Mouse (Mus musculus): ENCODE results near the gene Vps37c.

Vps37c gene

DNA sequence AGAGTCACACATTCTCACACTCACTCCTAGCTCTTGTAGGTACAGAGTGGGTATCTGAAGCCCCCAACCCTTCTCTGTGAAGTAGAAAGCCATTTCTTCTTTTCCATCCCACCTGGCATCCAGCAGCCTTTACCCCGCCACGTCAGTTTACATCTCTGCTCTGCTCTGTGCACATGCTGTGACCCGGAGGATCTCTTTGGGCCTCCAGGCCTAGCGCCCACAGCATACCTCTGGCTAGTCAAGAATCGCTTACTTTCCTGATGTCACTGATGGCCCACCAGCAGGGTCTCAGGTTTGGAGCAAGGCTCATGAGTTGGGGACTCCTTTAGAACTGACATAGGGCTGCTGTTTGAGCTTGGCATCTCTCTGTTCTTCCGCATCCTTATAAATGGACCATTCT is 49.5 kb downstream of the Vps37c start:
- in situ Hi-C loops (cut with MboI, MseI): loop anchor here (5.0 kb wide), 1 partner anchor 89 kb away; no protein-coding TSS in a partner anchor

DNA sequence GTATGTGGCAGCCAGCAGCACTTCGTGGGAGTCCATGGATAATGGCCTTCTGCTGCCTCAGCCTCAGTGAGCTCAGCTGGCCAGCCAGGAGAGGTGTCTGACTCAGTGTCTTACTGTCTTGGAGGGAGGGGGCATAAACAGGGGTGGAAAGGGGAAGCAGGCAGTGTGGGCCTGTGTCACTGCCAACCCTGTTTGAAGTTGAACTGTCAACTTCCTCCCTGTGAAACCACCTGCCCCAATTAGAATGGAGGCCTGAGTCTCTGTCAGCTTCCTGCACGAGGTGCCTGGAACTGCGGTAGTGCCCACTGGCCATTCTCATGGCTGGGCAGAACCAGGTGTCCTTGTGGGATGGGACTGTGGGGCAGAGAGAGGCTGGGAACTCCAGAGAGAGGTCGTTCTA is 50.3 kb downstream of the Vps37c start, which contains the start of gene Cd5:
Gene Cd5 (minus strand): TSS at position 192 of the 400 bp plus-strand sequence.
- in situ Hi-C loops (cut with MboI, MseI): loop anchor here (5.0 kb wide), 1 partner anchor 88 kb away; no protein-coding TSS in a partner anchor

DNA sequence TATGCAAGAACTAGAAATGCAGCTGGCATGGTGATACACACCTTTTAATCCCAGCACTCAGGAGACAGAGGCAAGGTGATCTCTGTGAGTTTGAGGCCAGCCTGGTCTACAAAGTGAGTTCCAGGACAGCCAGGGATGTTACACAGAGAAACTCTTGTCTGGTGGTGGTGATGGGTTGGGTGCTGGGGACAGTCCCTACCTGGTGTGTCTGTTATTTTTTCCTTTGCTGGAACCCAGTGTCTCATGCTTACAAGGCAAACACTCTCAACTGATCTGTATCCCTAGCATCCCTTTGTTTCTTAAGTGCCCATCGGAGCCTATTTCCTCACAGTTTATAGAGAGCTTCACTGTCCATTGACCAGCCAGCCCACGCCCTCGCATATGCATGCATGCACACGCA is 51.4 kb downstream of the Vps37c start:
- in situ Hi-C loops (cut with MboI, MseI): loop anchor here (5.0 kb wide), 1 partner anchor 87 kb away; no protein-coding TSS in a partner anchor

DNA sequence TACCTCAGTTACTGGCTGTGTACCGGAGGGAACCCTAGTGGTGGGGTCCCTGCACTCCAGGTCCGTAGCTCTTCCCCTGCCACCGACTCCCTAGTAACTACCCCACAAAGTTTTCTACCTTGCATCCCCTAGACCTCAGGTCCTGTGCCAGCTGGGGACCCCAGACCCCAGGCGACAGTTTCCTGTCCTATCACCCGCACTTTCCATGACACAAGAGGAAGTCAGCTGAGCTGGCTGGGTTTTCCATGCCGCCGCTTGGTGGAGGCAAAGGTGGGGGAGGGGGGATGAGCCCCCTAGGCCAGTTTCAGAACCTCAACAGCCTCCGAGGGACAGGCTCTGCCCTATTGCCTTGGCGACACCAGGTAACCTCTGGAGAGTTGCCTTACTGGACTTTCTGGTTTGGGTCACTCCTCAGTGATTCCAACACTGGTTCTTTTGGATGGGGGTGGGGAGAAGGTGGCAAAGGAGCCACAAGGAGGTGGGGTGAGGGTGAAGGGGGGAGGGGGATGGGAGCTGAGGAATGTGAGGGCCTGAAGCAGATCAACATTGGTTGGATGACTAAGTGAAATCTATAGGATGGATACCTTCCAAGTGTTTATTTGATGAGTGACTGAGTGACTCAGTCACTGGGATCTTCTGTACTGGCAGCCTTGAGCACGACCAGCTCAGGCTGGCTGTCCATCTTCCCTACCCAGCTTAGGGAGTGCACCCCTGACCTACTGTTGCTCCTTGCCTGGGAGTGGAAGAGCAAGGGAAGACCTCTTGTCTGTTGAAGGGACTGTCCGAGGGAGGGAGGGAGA is 52.3 kb downstream of the Vps37c start:
- in situ Hi-C loops (cut with MboI, MseI): no loop called here

DNA sequence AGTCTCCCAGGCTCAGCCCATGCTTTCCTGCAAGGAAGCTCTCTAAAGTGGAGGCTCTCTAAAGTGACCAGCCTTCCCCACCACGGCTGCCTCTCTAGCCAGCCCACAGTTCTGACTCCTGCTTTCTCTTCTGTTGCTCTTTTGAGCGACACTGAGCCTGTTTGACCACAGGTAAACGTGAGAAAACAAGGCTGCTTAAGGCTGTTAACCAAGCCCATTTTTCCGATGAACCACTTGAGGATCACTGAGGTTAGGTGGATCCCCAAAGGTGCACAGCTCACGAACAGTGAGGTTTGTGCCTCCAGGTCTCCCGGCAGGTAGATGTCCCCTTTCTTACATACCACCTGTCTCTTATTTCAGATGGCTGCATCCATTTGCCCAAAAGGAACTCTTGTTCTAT is 53.6 kb downstream of the Vps37c start:
- in situ Hi-C loops (cut with MboI, MseI): no loop called here

DNA sequence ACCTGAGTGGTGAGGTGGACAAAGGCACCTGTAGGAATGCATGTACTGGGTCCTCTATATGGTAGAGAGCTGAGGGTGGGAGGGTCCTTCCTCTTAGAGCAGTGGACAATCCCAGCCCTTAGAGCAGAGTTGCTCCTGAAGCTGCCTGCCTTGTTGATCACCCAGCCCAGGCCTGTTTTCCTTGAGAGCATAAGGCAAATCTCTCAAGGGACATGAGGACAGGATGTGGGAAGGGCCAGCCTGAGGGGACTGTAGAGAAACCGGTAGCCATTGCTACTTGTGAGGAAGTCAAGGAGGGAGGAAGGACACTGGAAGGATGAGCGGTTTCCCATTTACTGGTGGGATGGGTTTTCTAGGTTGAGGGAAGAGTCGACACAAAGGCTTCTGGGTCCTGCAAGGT is 54.0 kb downstream of the Vps37c start:
- in situ Hi-C loops (cut with MboI, MseI): no loop called here

DNA sequence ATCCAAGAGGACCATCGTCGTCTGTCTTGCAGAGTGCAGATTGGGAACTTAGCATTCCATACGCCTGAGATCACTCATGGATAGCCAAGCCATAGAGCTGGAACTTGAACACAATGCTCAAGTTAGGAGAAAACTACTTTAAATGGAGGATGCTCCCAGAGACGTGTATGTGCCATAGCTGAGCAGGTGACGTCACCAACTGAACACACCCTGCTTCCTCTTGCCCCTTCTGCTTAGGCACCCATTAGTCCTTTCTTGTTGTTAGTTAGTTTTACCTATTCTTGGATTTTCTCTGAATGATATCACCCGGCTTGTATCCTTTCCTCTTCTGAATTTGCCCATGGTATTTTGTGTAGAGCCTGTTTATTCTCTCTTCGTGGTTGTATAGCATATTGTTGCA is 58.6 kb downstream of the Vps37c start:
- in situ Hi-C loops (cut with MboI, MseI): no loop called here

DNA sequence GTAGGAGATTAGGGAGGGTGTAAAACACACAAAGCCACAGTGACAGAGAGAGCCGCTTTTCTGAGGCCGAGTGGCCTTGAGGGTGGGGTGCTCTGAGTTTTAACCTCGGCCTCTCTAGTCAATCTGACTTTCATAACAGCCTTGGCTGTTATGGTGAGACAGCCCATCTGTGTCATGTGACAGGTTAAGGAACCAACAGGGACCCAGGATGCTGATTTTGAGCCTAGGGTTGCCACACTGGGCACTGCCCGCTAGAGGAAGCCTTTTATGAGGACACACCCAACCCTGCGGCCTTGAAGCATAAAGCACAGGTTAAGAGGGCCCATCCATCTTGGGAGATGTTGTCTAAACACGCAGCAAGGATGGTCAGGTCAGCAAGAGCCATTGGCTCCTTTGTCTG is 59.2 kb downstream of the Vps37c start:
- in situ Hi-C loops (cut with MboI, MseI): no loop called here

DNA sequence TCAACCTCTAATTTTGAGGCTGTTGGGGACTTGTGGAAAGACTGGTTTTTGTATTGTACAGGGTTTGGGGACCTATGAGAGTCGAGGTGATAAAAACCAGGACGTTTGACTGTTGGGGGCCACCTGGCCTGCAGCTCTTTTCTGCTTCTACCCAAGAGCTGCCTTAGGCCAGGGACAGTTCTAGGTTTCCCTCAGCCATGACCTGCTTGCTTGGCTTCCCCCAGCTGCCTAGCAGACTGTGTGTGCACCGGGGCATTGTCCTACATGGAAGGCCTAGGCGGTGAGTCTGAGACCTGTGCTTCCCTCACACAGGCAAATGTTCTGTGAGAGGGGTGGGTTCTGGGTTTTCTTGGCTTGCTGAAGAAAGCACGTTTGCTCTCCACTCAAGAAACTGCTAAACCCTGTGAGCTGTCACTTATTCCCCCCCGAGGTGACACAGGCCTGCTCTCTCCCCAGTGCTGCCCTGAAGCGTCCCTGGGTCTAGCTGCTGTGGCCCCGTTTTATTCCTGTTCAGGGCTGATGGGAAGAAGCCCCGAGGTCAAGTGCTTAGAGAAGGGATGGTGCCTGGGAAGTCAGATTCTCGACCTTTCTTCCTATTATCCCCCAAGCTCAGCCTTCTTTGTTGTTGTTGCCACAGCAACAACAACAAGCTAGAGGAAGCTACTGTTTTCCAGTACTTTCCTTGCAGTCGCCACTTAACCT is 60.0 kb downstream of the Vps37c start:
- in situ Hi-C loops (cut with MboI, MseI): no loop called here

DNA sequence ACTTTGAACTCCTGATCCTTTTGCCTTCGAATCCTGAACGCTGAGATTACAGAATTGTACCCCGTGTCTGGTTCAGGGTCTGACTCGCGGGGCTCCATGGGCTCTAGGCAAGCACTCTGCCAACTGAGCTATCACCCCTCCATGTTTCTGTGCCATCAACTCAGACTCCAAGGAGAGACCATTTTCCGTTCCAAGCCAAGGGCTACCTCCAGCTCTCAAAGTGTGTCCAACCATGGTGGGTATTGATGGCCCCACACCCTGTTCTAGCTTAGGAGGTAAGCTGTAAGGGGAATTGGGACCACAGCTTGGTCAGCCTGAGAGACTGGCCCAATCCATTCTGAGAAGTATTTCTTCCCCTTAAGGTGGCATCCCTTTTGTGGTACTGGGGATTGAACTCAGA is 60.8 kb downstream of the Vps37c start:
- in situ Hi-C loops (cut with MboI, MseI): no loop called here

DNA sequence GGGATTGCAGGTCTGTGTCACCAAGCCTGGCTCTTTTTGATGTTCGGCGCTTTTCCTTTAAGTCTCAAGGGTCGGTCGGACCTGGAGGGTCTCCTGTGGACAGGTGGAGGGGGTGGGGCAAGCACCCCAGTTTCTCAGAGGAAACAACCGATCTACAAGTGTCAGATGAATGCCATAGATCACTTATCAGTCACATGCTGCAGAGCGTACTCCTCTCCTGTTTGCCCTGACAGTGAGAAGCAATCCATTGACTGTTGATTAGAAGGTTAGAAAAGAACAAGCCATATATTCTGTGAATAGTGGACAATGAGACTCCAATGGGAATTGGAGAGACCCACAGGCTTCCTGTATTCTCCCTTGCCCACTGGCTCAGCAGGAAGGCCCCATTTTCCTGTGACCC is 61.6 kb downstream of the Vps37c start:
- in situ Hi-C loops (cut with MboI, MseI): loop anchor here (10.0 kb wide), 1 partner anchor 745 kb away; no protein-coding TSS in a partner anchor

DNA sequence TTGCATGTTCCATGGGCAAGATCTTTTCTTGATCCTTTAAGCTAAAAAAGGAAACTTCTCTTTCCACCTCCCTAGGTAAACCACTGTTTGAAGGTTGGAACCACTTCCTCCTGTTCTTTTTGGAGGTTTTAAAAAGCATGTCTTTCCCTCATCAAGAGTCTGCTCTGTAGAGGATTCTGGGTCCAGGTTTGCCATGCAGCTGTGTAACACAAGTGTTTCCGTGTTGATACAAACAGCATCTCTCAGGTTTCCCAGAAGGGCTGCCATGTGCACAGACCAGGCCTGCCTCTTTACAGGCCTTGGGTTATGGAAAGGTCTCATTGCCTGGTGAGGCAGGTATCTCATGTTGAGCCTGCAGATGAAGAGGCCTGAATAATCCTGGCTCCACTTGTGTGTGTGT is 63.1 kb downstream of the Vps37c start:
- in situ Hi-C loops (cut with MboI, MseI): loop anchor here (10.0 kb wide), 1 partner anchor 743 kb away; no protein-coding TSS in a partner anchor

DNA sequence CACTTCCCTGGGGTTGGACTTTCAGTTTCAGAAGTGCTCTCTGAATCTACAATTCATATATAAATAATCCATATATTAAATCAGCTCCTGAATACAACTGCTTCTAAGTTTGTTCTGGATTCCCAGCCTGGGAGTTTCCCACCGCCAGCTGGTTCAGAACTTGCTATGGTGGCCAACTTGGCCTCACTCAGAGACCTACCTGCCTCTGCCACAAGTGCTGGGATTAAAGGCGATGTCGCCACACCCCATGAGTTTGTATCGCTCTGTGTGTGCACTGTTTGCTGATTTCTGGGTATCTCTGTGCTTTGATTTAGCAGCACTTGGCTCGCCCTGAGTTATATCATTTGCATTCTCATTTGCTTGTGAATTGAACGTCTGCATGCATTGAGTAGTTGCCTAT is 63.6 kb downstream of the Vps37c start:
- in situ Hi-C loops (cut with MboI, MseI): loop anchor here (10.0 kb wide), 1 partner anchor 743 kb away; no protein-coding TSS in a partner anchor

DNA sequence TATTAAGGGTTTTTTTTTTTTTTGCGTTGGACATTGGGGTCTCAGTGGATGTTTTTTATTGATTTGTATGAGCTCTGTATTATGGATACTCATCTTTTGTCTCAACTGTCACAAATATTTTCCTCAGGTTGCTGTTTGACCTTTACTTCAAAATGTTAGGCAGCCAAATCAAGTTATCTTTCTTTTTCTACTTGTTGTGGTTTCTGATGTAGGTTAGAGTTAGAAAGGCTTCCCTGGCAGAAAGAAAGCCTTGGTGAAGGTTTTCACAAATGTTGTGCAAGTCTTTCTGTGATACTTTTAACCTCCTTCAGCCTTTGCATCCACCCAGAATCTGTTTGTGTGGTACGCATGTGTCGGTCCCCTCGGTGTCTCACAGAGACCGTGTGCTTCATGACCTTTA is 64.1 kb downstream of the Vps37c start:
- in situ Hi-C loops (cut with MboI, MseI): loop anchor here (10.0 kb wide), 1 partner anchor 742 kb away; no protein-coding TSS in a partner anchor

DNA sequence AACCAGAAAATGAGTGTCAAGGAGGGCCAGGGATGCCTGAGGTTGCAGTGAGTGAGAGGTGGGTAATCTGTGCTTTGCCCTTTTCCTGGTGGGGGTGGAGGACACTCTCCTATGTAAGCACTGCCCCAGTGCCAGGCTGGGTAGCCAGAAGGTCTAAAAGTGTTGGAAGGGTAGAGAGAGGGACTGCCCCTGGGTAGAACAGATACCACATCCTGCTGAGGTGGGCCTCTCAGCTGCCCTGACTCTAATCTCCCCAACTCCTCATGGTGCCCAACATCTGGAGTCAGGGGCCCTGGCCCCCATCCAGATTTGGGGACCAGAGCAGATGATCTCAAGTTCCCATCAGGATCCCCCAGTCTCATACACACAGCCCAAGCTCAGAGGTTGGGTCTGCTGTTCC is 68.6 kb downstream of the Vps37c start:
- in situ Hi-C loops (cut with MboI, MseI): loop anchor here (10.0 kb wide), 1 partner anchor 738 kb away; no protein-coding TSS in a partner anchor

DNA sequence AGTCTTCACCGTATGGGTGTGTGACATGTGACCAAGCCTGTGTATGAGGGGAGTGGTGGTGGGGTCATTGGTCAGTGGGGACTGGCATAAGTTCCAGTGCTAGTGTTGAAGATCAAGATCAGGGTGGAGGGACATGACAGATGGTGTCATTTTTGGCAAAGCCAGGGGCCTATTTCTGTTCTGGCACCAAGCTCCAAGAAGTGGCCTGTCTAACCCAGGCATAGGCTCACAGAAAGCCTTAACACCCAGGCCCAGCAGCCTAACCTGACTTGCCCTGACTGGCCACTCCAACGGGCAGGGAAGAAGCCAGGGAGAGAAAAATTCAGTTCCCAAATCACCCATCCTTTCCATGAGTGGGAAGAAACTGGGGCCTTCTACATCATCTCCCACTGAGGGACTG is 69.0 kb downstream of the Vps37c start:
- in situ Hi-C loops (cut with MboI, MseI): loop anchor here (10.0 kb wide), 1 partner anchor 737 kb away; no protein-coding TSS in a partner anchor

DNA sequence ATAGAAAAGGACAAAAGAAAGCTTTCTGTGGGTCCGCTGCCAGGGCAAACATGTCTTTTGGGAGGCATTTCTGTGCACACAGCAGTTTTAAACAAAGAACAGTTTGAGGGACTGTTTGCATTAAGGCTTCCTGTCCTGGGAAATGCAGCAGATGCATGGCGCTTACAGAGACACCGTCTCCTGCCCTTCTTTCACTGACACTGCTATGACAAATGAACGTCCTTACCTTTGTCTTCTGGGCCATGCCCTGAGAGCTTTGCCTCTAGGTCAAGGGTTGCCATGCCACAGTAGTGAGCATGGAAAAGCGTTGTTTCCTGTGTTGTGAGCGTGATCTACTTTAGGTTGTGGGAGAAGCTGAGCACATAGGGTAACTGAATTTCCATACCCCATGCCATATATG is 70.2 kb downstream of the Vps37c start:
- in situ Hi-C loops (cut with MboI, MseI): loop anchor here (10.0 kb wide), 1 partner anchor 736 kb away; no protein-coding TSS in a partner anchor

DNA sequence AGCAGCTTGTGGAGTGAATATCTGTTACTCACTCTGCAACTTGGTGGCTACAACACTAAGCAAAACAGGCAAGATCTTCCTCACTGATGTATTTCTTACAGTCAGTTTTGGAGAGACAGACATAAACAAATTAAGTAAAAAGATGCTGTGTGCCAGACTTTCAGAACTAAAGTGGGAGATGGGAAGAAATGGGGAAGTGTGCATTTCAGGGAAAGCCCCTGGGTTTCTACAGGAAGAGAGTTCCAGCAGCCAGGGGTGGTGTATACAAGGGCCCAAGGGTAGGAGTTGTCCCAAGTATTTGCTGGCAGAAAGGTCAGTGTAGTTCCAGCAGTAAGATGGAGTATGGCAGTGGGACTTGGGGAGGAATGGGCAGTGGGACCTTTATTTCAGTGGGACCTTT is 71.0 kb downstream of the Vps37c start:
- in situ Hi-C loops (cut with MboI, MseI): loop anchor here (10.0 kb wide), 1 partner anchor 735 kb away; no protein-coding TSS in a partner anchor

DNA sequence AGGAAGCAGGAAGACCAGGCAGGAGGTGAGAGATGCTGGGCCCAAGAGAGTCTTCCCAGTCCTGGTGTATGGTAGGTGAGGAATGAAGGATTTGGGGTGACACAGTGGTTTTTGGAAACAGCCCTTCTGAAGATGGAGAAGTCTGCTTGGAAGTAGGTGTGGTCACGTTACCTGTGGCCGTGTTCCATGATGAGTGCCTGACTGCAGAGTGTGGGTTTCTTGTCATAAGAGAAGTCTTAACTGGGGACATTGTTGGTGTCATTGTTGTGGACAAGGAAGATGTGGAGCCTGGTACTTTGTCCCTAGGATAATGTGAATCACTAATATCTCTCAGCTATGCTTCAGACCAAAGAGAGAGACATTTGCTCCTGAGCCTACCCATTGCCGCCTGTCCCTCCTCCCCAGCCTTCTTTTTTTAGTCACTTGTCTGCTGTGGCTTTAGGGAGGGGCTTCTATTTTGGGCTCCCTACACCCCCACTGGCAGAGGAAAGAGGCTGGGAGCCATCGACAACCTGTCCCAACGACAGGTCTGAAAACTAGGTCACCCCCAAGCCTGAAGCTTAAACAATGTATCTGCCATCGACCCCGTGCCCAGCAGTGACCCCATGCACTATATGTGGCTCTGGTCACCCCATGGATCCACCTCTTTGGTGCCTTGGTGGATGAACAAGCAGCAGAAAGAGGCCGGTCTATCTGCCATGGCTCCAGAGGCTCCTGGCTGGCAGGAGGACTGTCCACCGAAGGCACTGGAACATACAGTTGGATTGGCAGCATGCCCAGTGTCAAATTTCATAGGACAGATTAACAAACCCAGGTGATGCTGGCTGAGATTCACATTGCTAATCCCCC is 71.7 kb downstream of the Vps37c start:
- in situ Hi-C loops (cut with MboI, MseI): loop anchor here (10.0 kb wide), 1 partner anchor 735 kb away; no protein-coding TSS in a partner anchor

DNA sequence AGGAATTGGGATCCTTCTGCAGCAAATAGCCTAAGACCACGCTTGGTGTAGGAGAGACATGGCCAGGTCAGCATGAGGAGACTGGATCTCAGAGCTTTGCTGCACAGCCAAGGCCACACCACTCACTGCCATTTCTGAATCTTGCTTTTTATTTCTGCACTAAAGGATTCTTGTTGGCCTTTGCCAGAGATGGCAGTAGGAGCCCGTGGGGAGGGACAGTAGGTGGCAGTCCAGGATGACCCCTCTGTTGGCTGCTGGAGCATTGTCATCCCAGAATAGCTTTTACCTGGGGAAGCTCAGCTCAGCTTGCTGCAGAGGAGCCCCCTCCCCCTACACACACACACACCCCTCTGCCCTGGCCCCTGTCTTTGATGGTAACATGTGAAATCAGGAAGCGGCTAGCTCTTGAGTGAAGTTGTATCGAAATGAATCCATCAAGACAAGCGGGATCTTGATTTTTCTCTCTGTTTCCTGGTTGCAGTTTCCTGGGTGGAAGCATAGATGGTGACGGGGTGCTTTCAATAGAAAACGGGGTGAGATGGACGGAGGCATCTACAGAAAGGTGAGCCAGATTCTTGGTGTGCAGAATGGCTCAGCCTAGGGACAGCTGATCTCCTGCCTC is 73.4 kb downstream of the Vps37c start:
- in situ Hi-C loops (cut with MboI, MseI): no loop called here

DNA sequence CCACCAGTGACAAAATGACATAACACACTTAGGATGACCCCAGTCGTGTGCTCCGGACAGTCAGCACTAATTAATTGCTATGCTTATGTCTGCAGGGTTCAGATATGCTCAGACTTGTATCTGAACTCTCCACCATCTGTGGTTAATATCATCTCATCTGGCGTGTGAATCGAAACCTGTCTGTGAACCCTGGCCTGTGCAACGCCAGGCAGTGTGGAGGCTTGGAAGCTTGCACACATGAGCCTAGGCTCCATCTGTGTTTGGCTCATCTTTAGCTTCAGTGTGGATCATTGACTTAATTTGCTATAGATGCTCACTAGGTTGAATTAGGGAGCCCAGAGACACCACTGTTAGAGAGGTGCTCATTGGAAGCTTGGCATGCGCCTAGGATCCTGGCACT is 73.9 kb downstream of the Vps37c start:
- in situ Hi-C loops (cut with MboI, MseI): no loop called here
